Mouse (Mus musculus) bone marrow, adult 2 months (tissue): ENCODE results near the gene Adam23.
"Not testable (repeated sequence)": the region's sequence is repeated elsewhere in the genome, so short reads cannot be mapped to it uniquely, and the experiment has no call there.

Experiments
- CTCF ChIP-seq: fragments of 200-500 bp; IDR thresholded peaks from 2 replicates; pipeline ENCODE4 v1.5.1; 2011; ENCODE audit warnings: low read length, control low read depth; ENCODE audit not compliant: control insufficient read depth, insufficient read depth
- POLR2A ChIP-seq: fragments of 200-500 bp; IDR thresholded peaks from 2 replicates; pipeline ENCODE4 v1.6.1; 2011; ENCODE audit warnings: low read depth, mild to moderate bottlenecking, control low read depth, low read length, borderline replicate concordance; ENCODE audit not compliant: control insufficient read depth

GRCm38 (mm10) chr1:63630390-63630789, 184.7 kb downstream of the Adam23 start:
- not testable (repeated sequence) for TF ChIP-seq POLR2A, CTCF
